Comparison of ENCODE assay signal across 10 mouse cellular contexts in the genomic region with DNA sequence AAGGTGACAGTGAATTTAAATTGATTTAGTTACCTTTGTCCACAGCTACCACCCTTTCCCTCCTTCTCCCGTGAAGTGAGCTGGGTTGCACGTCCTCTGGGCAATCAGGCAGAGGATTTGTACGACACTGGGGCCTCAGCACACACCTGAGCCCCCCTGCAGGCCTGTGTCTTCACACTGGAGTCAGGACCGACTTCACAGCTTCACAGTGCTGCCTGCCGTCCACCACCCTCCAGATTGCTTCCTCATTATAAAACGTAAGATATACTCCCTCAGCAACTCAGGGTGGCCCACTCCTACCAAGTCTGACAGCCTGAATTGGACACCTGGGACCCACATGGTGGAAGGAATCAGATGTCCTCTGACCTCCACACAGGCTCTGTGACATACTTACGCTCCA. TPM values are rescaled to one million over a fixed set of nuclear protein-coding genes. Genes with fewer than 3 reads are reported as not detected.
DNase-seq lines count a peak whose midpoint lies in the region; ATAC-seq lines count a peak whose summit lies in the region.
"Had no signal": no experiment of that assay in that cellular context is flagged by ENCODE, and none has a peak within 500 bp of the region (broad histone marks: within the 10 kb centered on the region; RNA-seq: fewer than 3 reads in every experiment).

No protein-coding gene starts in this region.

- H3K4me2 ChIP-seq in midbrain, embryonic 13.5 days (replicated peaks) = no peak overlapping the region
- H3K4me2 ChIP-seq in forebrain, embryonic 13.5 days = no peak overlapping the region

- intact Hi-C loops in heart, postnatal 10 days (cut with DNase I) = no loop called here

- DNase-seq in heart, embryonic 10.5 days (ENCODE audit: low spot score) = no peak
- no peak for DNase-seq in heart, postnatal 10 days
- no peak for DNase-seq in midbrain, embryonic 10.5 days (ENCODE audit: low spot score)
- DNase-seq in embryonic facial prominence, embryonic 10.5 days (ENCODE audit: low spot score) = no peak
- DNase-seq in embryo, embryonic 11 days = no peak
- DNase-seq: kidney, postnatal 10 days had no signal

- no peak for ATAC-seq in midbrain, embryonic 13.5 days
- peak; percentile 8; the same call in 1 of the 2 replicates for ATAC-seq in forebrain, embryonic 13.5 days
- ATAC-seq in activated CD4-positive, CD25-positive, alpha-beta regulatory T cell, adult 4 months = no peak

- no peaks in the 10 kb centered on the region for H3K9me3 ChIP-seq in heart, embryonic 10.5 days
- no peaks in the 10 kb centered on the region for H3K9me3 ChIP-seq in midbrain, embryonic 10.5 days (replicated peaks)
- H3K9me3 ChIP-seq in midbrain, embryonic 13.5 days = no peaks in the 10 kb centered on the region
- no peaks in the 10 kb centered on the region for H3K9me3 ChIP-seq in embryonic facial prominence, embryonic 10.5 days
- H3K9me3 ChIP-seq in forebrain, embryonic 13.5 days (replicated peaks) = no peaks in the 10 kb centered on the region
- H3K9me3 ChIP-seq: embryonic facial prominence, embryonic 13.5 days had no signal

- no peak overlapping the region for H3K4me3 ChIP-seq in heart, embryonic 10.5 days
- H3K4me3 ChIP-seq in midbrain, embryonic 10.5 days = peak overlapping the region; percentile 80; the same call in 1 of the 2 replicates
- no peak overlapping the region for H3K4me3 ChIP-seq in midbrain, embryonic 13.5 days (replicated peaks)
- H3K4me3 ChIP-seq in embryonic facial prominence, embryonic 10.5 days = peak overlapping the region; percentile 91; the same call in 1 of the 2 replicates
- no peak overlapping the region for H3K4me3 ChIP-seq in forebrain, embryonic 13.5 days

- H3K4me1 ChIP-seq in heart, embryonic 10.5 days = peaks cover 48% of the 10 kb centered on the region
- H3K4me1 ChIP-seq in midbrain, embryonic 10.5 days = peaks cover 48% of the 10 kb centered on the region
- peaks cover 35% of the 10 kb centered on the region for H3K4me1 ChIP-seq in midbrain, embryonic 13.5 days (replicated peaks)
- H3K4me1 ChIP-seq in embryonic facial prominence, embryonic 10.5 days = peaks cover 59% of the 10 kb centered on the region
- peaks cover 38% of the 10 kb centered on the region for H3K4me1 ChIP-seq in forebrain, embryonic 13.5 days

- peaks cover 11% of the 10 kb centered on the region for H3K36me3 ChIP-seq in heart, embryonic 10.5 days
- H3K36me3 ChIP-seq in midbrain, embryonic 10.5 days = peaks cover 23% of the 10 kb centered on the region
- H3K36me3 ChIP-seq in midbrain, embryonic 13.5 days = peaks cover 12% of the 10 kb centered on the region
- peaks cover 24% of the 10 kb centered on the region for H3K36me3 ChIP-seq in embryonic facial prominence, embryonic 10.5 days (replicated peaks)
- peaks cover 18% of the 10 kb centered on the region for H3K36me3 ChIP-seq in forebrain, embryonic 13.5 days (ENCODE audit: poor library complexity, severe bottlenecking)

- H3K27me3 ChIP-seq in heart, embryonic 10.5 days (ENCODE audit: insufficient read depth, poor library complexity, severe bottlenecking) = no peaks in the 10 kb centered on the region
- H3K27me3 ChIP-seq in midbrain, embryonic 10.5 days (ENCODE audit: low read depth, poor library complexity, severe bottlenecking) = no peaks in the 10 kb centered on the region
- H3K27me3 ChIP-seq in midbrain, embryonic 13.5 days = no peaks in the 10 kb centered on the region
- H3K27me3 ChIP-seq in embryonic facial prominence, embryonic 10.5 days (replicated peaks; ENCODE audit: low read depth, poor library complexity, severe bottlenecking) = no peaks in the 10 kb centered on the region
- H3K27me3 ChIP-seq in forebrain, embryonic 13.5 days = no peaks in the 10 kb centered on the region
- H3K27me3 ChIP-seq: embryonic facial prominence, embryonic 13.5 days had no signal

- H3K27ac ChIP-seq in heart, embryonic 10.5 days = peak overlapping the region; percentile 97; the same call in 1 of the 2 replicates
- H3K27ac ChIP-seq in midbrain, embryonic 10.5 days (replicated peaks) = peak overlapping the region; percentile 95
- no peak overlapping the region for H3K27ac ChIP-seq in midbrain, embryonic 13.5 days
- peak overlapping the region; percentile 97 for H3K27ac ChIP-seq in embryonic facial prominence, embryonic 10.5 days (replicated peaks)
- no peak overlapping the region for H3K27ac ChIP-seq in forebrain, embryonic 13.5 days
- H3K27ac ChIP-seq: embryonic facial prominence, embryonic 13.5 days had no signal

- 63% methylated on average over 7 of the region's 7 CpGs for WGBS in heart, embryonic 10.5 days
- 73% methylated on average over 7 of the region's 7 CpGs for WGBS in midbrain, embryonic 10.5 days
- WGBS in midbrain, embryonic 13.5 days = 70% methylated on average over 7 of the region's 7 CpGs
- WGBS in embryonic facial prominence, embryonic 10.5 days = 56% methylated on average over 7 of the region's 7 CpGs
- 62% methylated on average over 7 of the region's 7 CpGs for WGBS in forebrain, embryonic 13.5 days

- no peak overlapping the region for H3K9ac ChIP-seq in midbrain, embryonic 13.5 days (replicated peaks)
- no peak overlapping the region for H3K9ac ChIP-seq in forebrain, embryonic 13.5 days

RNA-seq across cellular contexts. Expression of a gene that starts 0.9 kb away (rescaled TPM):
- 59.6 and 69.8 TPM in 2 replicates for polyA plus RNA-seq in heart, embryonic 10.5 days (2016; fragmentation: Nextera tagmentation; extraction: Ambion mirVana)
- 100 to 1,000 TPM in 1 of 2 experiments, 10 to 100 TPM in 1; 97.7 to 103 TPM for total RNA-seq in heart, postnatal 10 days (2021)
- polyA plus RNA-seq in midbrain, embryonic 10.5 days (2016; fragmentation: Nextera tagmentation; extraction: Ambion mirVana) = 53.8 and 54.9 TPM in 2 replicates
- polyA plus RNA-seq in midbrain, embryonic 13.5 days (2015; fragmentation: Nextera tagmentation; extraction: Ambion mirVana) = 78.8 and 80.7 TPM in 2 replicates
- polyA plus RNA-seq in embryonic facial prominence, embryonic 10.5 days (2016; fragmentation: Nextera tagmentation; extraction: Ambion mirVana) = 51.9 and 57.2 TPM in 2 replicates
- 75.3 and 78.3 TPM in 2 replicates for polyA plus RNA-seq in forebrain, embryonic 13.5 days (2015; fragmentation: Nextera tagmentation; extraction: Ambion mirVana)
- 10 to 100 TPM; 12.7 to 22.3 TPM for polyA plus RNA-seq in activated CD4-positive, CD25-positive, alpha-beta regulatory T cell, adult 4 months (2017; shearing (Covaris generic))

RNA-seq across cellular contexts. Expression of a gene that starts 7.6 kb away (rescaled TPM):
- polyA plus RNA-seq in heart, embryonic 10.5 days (2016; fragmentation: Nextera tagmentation; extraction: Ambion mirVana) = 1.3 and 1.5 TPM in 2 replicates
- total RNA-seq in heart, postnatal 10 days (2021) = 1 to 10 TPM; 3.6 to 4.6 TPM
- polyA plus RNA-seq in midbrain, embryonic 10.5 days (2016; fragmentation: Nextera tagmentation; extraction: Ambion mirVana) = 0.68 and 1.1 TPM in 2 replicates
- polyA plus RNA-seq in midbrain, embryonic 13.5 days (2015; fragmentation: Nextera tagmentation; extraction: Ambion mirVana) = 2.5 and 2.9 TPM in 2 replicates
- 0.96 and 1.8 TPM in 2 replicates for polyA plus RNA-seq in embryonic facial prominence, embryonic 10.5 days (2016; fragmentation: Nextera tagmentation; extraction: Ambion mirVana)
- 1.7 and 2.8 TPM in 2 replicates for polyA plus RNA-seq in forebrain, embryonic 13.5 days (2015; fragmentation: Nextera tagmentation; extraction: Ambion mirVana)
- polyA plus RNA-seq in activated CD4-positive, CD25-positive, alpha-beta regulatory T cell, adult 4 months (2017; shearing (Covaris generic)) = 100 to 1,000 TPM; 144 to 253 TPM

RNA-seq across cellular contexts. Expression of a gene that starts 18.2 kb away (rescaled TPM):
- 43.4 and 66.0 TPM in 2 replicates for polyA plus RNA-seq in heart, embryonic 10.5 days (2016; fragmentation: Nextera tagmentation; extraction: Ambion mirVana)
- 10 to 100 TPM; 61.9 to 71.7 TPM for total RNA-seq in heart, postnatal 10 days (2021)
- polyA plus RNA-seq in midbrain, embryonic 10.5 days (2016; fragmentation: Nextera tagmentation; extraction: Ambion mirVana) = 41.0 and 60.5 TPM in 2 replicates
- polyA plus RNA-seq in midbrain, embryonic 13.5 days (2015; fragmentation: Nextera tagmentation; extraction: Ambion mirVana) = 163 and 180 TPM in 2 replicates
- 51.1 and 64.4 TPM in 2 replicates for polyA plus RNA-seq in embryonic facial prominence, embryonic 10.5 days (2016; fragmentation: Nextera tagmentation; extraction: Ambion mirVana)
- 124 and 143 TPM in 2 replicates for polyA plus RNA-seq in forebrain, embryonic 13.5 days (2015; fragmentation: Nextera tagmentation; extraction: Ambion mirVana)
- polyA plus RNA-seq in activated CD4-positive, CD25-positive, alpha-beta regulatory T cell, adult 4 months (2017; shearing (Covaris generic)) = 100 to 1,000 TPM; 101 to 105 TPM

RNA-seq across cellular contexts. Expression of a gene that starts 22.7 kb away (rescaled TPM):
- 0.23 and 0.53 TPM in 2 replicates for polyA plus RNA-seq in heart, embryonic 10.5 days (2016; fragmentation: Nextera tagmentation; extraction: Ambion mirVana)
- total RNA-seq in heart, postnatal 10 days (2021) = under 1 TPM; 0.29 to 0.35 TPM
- 0.42 and 0.64 TPM in 2 replicates for polyA plus RNA-seq in midbrain, embryonic 10.5 days (2016; fragmentation: Nextera tagmentation; extraction: Ambion mirVana)
- polyA plus RNA-seq in midbrain, embryonic 13.5 days (2015; fragmentation: Nextera tagmentation; extraction: Ambion mirVana) = 0.36 and 0.49 TPM in 2 replicates
- 0.36 and 0.60 TPM in 2 replicates for polyA plus RNA-seq in embryonic facial prominence, embryonic 10.5 days (2016; fragmentation: Nextera tagmentation; extraction: Ambion mirVana)
- 0.43 and 0.55 TPM in 2 replicates for polyA plus RNA-seq in forebrain, embryonic 13.5 days (2015; fragmentation: Nextera tagmentation; extraction: Ambion mirVana)
- 1 to 10 TPM; 2.7 to 2.8 TPM for polyA plus RNA-seq in activated CD4-positive, CD25-positive, alpha-beta regulatory T cell, adult 4 months (2017; shearing (Covaris generic))

RNA-seq across cellular contexts. Expression of a gene that starts 33.8 kb away (rescaled TPM):
- polyA plus RNA-seq in heart, embryonic 10.5 days (2016; fragmentation: Nextera tagmentation; extraction: Ambion mirVana) = 233 and 325 TPM in 2 replicates
- total RNA-seq in heart, postnatal 10 days (2021) = 10 to 100 TPM; 53.2 to 58.2 TPM
- polyA plus RNA-seq in midbrain, embryonic 10.5 days (2016; fragmentation: Nextera tagmentation; extraction: Ambion mirVana) = 376 and 407 TPM in 2 replicates
- 224 and 241 TPM in 2 replicates for polyA plus RNA-seq in midbrain, embryonic 13.5 days (2015; fragmentation: Nextera tagmentation; extraction: Ambion mirVana)
- polyA plus RNA-seq in embryonic facial prominence, embryonic 10.5 days (2016; fragmentation: Nextera tagmentation; extraction: Ambion mirVana) = 390 and 408 TPM in 2 replicates
- 246 and 258 TPM in 2 replicates for polyA plus RNA-seq in forebrain, embryonic 13.5 days (2015; fragmentation: Nextera tagmentation; extraction: Ambion mirVana)
- polyA plus RNA-seq in activated CD4-positive, CD25-positive, alpha-beta regulatory T cell, adult 4 months (2017; shearing (Covaris generic)) = 100 to 1,000 TPM; 133 to 149 TPM

Comparison
In these comparisons a context has a peak if more than half of its experiments do, and no peak if none do; other contexts are left out.
1. H3K27ac ChIP-seq: peak in heart, embryonic 10.5 days (single experiment), midbrain, embryonic 10.5 days (single experiment) and embryonic facial prominence, embryonic 10.5 days (single experiment); none in midbrain, embryonic 13.5 days (single experiment) and forebrain, embryonic 13.5 days (single experiment).
2. H3K4me3 ChIP-seq: peak in midbrain, embryonic 10.5 days (single experiment) and embryonic facial prominence, embryonic 10.5 days (single experiment); none in heart, embryonic 10.5 days (single experiment), midbrain, embryonic 13.5 days (single experiment) and forebrain, embryonic 13.5 days (single experiment).
3. RNA of a gene that starts 7.6 kb away (polyA plus RNA-seq): 144 to 253 TPM in activated CD4-positive, CD25-positive, alpha-beta regulatory T cell, adult 4 months; 2.5 to 2.9 TPM in midbrain, embryonic 13.5 days, 0.96 to 1.8 TPM in embryonic facial prominence, embryonic 10.5 days, 1.7 to 2.8 TPM in forebrain, embryonic 13.5 days, 1.3 to 1.5 TPM in heart, embryonic 10.5 days and 0.68 to 1.1 TPM in midbrain, embryonic 10.5 days; every median in the first group is over 10 times any median in the second.